Mouse (Mus musculus) heart, adult 2 months (tissue): ENCODE measurements around the gene Gm20388.

ENCODE experiments used
- CTCF ChIP-seq: fragments of 200-600 bp; IDR thresholded peaks from 2 replicates; pipeline ENCODE4 v1.8.1; 2022; ENCODE audit warnings: antibody characterized with exemption, mild to moderate bottlenecking, moderate library complexity
- EP300 ChIP-seq: fragments of 200-500 bp; IDR thresholded peaks from 2 replicates; pipeline ENCODE4 v1.6.1; 2011; ENCODE audit warnings: low read depth, low read length, control low read depth; ENCODE audit not compliant: insufficient read depth
- POLR2A ChIP-seq: fragments of 200-500 bp; IDR thresholded peaks from 2 replicates; pipeline ENCODE4 v1.6.1; 2011; ENCODE audit warnings: mild to moderate bottlenecking, low read depth, low read length, control low read depth; ENCODE audit not compliant: insufficient read depth

- TF ChIP-seq EP300 (no peak), CTCF (no peak), POLR2A (no peak)
Measured at GRCm38 (mm10) chr8:123404521-123404920, 3493.9 kb downstream of the Gm20388 start.
